Mouse (Mus musculus): ENCODE results near the gene Mfsd6.

GRCm38 (mm10) chr1:52730258-52730657 lies 3.0 kb upstream of the Mfsd6 start:
- TF ChIP-seq TAL1 (conservative IDR thresholded peaks at IDR 0.05; ENCODE audit: low read depth, low read length) (no peak), GATA1 (IDR thresholded peaks at IDR 0.05; ENCODE audit: borderline replicate concordance, low read length) (no peak), CTCF (IDR thresholded peaks at IDR 0.05; ENCODE audit: low read depth, low read length) (no peak), POLR2AphosphoS5 (IDR thresholded peaks at IDR 0.05; ENCODE audit: insufficient replicate concordance, low read depth, low read length) (no peak)
